Mouse (Mus musculus): ENCODE results near the gene 4930415O20Rik.

Gene 4930415O20Rik

GRCm38 (mm10) chr15:98631493-98631892 is 60.7 kb downstream of the 4930415O20Rik start:
- peak; percentile 77 for DNase-seq (ENCODE audit: low spot score)

GRCm38 (mm10) chr15:98632107-98632744 is 61.4 kb downstream of the 4930415O20Rik start:
- peak; percentile 58 for DNase-seq (ENCODE audit: low spot score)

GRCm38 (mm10) chr15:98632921-98633320 is 62.1 kb downstream of the 4930415O20Rik start:
- DNase-seq (ENCODE audit: low spot score): no peak

GRCm38 (mm10) chr15:98633822-98634470 is 63.1 kb downstream of the 4930415O20Rik start:
- DNase-seq (ENCODE audit: low spot score): no peak

- peak; percentile 81 for DNase-seq (ENCODE audit: low spot score)
Observed at GRCm38 (mm10) chr15:98634541-98635081, 63.8 kb downstream of the 4930415O20Rik start.

- no peak for DNase-seq (ENCODE audit: low spot score)
Observed at GRCm38 (mm10) chr15:98635291-98635841, 64.6 kb downstream of the 4930415O20Rik start.

GRCm38 (mm10) chr15:98636517-98636916 is 65.7 kb downstream of the 4930415O20Rik start:
- no peak for DNase-seq (ENCODE audit: low spot score)

- DNase-seq (ENCODE audit: low spot score): no peak
Observed at GRCm38 (mm10) chr15:98637155-98637554, 66.4 kb downstream of the 4930415O20Rik start.

All from urinary bladder, postnatal 25 days (tissue).